ENCODE assay signal across 17 mouse cellular contexts in genomic region chr6:127495251-127495650, GRCm38 (mm10). TPM values are rescaled to one million over a fixed set of nuclear protein-coding genes. Genes with fewer than 3 reads are reported as not detected.
DNase-seq lines count a peak whose midpoint lies in the region; ATAC-seq lines count a peak whose summit lies in the region.
"Had no signal": no experiment of that assay in that cellular context is flagged by ENCODE, and none has a peak within 500 bp of the region (broad histone marks: within the 10 kb centered on the region; RNA-seq: fewer than 3 reads in every experiment).

No protein-coding gene starts in this region.

- H3K27ac ChIP-seq in forebrain, embryonic 13.5 days, result peak overlapping the region; percentile 42; the same call in 1 of the 2 replicates
- H3K27ac ChIP-seq in forebrain, embryonic 16.5 days (ENCODE audit: low read length), result no peak overlapping the region
- H3K27ac ChIP-seq in hindbrain, embryonic 16.5 days (ENCODE audit: low read depth, low read length), result no peak overlapping the region
- no peak overlapping the region for H3K27ac ChIP-seq in hindbrain, embryonic 14.5 days
- peak overlapping the region; percentile 29; the same call in 1 of the 2 replicates for H3K27ac ChIP-seq in embryonic facial prominence, embryonic 13.5 days
- H3K27ac ChIP-seq: hindbrain, embryonic 12.5 days had no signal

- H3K9me3 ChIP-seq in forebrain, embryonic 13.5 days (replicated peaks), result no peaks in the 10 kb centered on the region
- H3K9me3 ChIP-seq in forebrain, embryonic 16.5 days (ENCODE audit: control insufficient read depth, low read length), result no peaks in the 10 kb centered on the region
- H3K9me3 ChIP-seq in hindbrain, embryonic 16.5 days (ENCODE audit: control insufficient read depth, low read length), result no peaks in the 10 kb centered on the region
- no peaks in the 10 kb centered on the region for H3K9me3 ChIP-seq in hindbrain, embryonic 14.5 days (ENCODE audit: control insufficient read depth, low read length)
- H3K9me3 ChIP-seq in embryonic facial prominence, embryonic 13.5 days, result no peaks in the 10 kb centered on the region
- H3K9me3 ChIP-seq: heart, embryonic 12.5 days; hindbrain, embryonic 12.5 days had no signal

- no peak overlapping the region for H3K4me3 ChIP-seq in forebrain, embryonic 13.5 days
- no peak overlapping the region for H3K4me3 ChIP-seq in forebrain, embryonic 16.5 days (replicated peaks; ENCODE audit: low read length)
- no peak overlapping the region for H3K4me3 ChIP-seq in hindbrain, embryonic 16.5 days (ENCODE audit: low read length)
- no peak overlapping the region for H3K4me3 ChIP-seq in hindbrain, embryonic 14.5 days (replicated peaks; ENCODE audit: low read length)
- no peak overlapping the region for H3K4me3 ChIP-seq in embryonic facial prominence, embryonic 13.5 days
- H3K4me3 ChIP-seq: heart, embryonic 12.5 days; hindbrain, embryonic 12.5 days had no signal

- peaks cover 33% of the 10 kb centered on the region for H3K36me3 ChIP-seq in forebrain, embryonic 13.5 days (ENCODE audit: poor library complexity, severe bottlenecking)
- peaks cover 10% of the 10 kb centered on the region; the same call in 1 of the 2 replicates for H3K36me3 ChIP-seq in forebrain, embryonic 16.5 days (ENCODE audit: control insufficient read depth, insufficient read depth)
- peaks cover 14% of the 10 kb centered on the region for H3K36me3 ChIP-seq in hindbrain, embryonic 16.5 days (ENCODE audit: control insufficient read depth, insufficient read depth, low read length)
- peaks cover 27% of the 10 kb centered on the region for H3K36me3 ChIP-seq in hindbrain, embryonic 14.5 days (replicated peaks; ENCODE audit: control insufficient read depth, insufficient read depth)
- H3K36me3 ChIP-seq in embryonic facial prominence, embryonic 13.5 days, result peaks cover 16% of the 10 kb centered on the region; the same call in 1 of the 2 replicates

- 80% methylated on average over 2 of the region's 2 CpGs for WGBS in forebrain, embryonic 13.5 days
- WGBS in forebrain, embryonic 16.5 days, result 82% methylated on average over 2 of the region's 2 CpGs
- WGBS in hindbrain, embryonic 16.5 days, result 87% methylated on average over 2 of the region's 2 CpGs
- 84% methylated on average over 2 of the region's 2 CpGs for WGBS in hindbrain, embryonic 14.5 days
- WGBS in embryonic facial prominence, embryonic 13.5 days, result 81% methylated on average over 2 of the region's 2 CpGs

- H3K4me2 ChIP-seq in forebrain, embryonic 13.5 days, result no peak overlapping the region
- H3K4me2 ChIP-seq in forebrain, embryonic 16.5 days (ENCODE audit: low read length), result no peak overlapping the region
- no peak overlapping the region for H3K4me2 ChIP-seq in hindbrain, embryonic 16.5 days (ENCODE audit: low read length)
- H3K4me2 ChIP-seq in hindbrain, embryonic 14.5 days (replicated peaks), result no peak overlapping the region
- H3K4me2 ChIP-seq in embryonic facial prominence, embryonic 13.5 days, result no peak overlapping the region
- H3K4me2 ChIP-seq: heart, embryonic 12.5 days; hindbrain, embryonic 12.5 days had no signal

- H3K27me3 ChIP-seq in forebrain, embryonic 13.5 days, result no peaks in the 10 kb centered on the region
- H3K27me3 ChIP-seq in forebrain, embryonic 16.5 days (replicated peaks; ENCODE audit: control insufficient read depth, insufficient read depth, low read length), result no peaks in the 10 kb centered on the region
- no peaks in the 10 kb centered on the region for H3K27me3 ChIP-seq in hindbrain, embryonic 16.5 days (replicated peaks; ENCODE audit: control insufficient read depth, insufficient read depth, low read length)
- no peaks in the 10 kb centered on the region for H3K27me3 ChIP-seq in hindbrain, embryonic 14.5 days (ENCODE audit: control insufficient read depth, insufficient read depth, low read length)
- H3K27me3 ChIP-seq in embryonic facial prominence, embryonic 13.5 days, result no peaks in the 10 kb centered on the region
- H3K27me3 ChIP-seq: CH12.LX; heart, embryonic 12.5 days; hindbrain, embryonic 12.5 days; Patski had no signal

- peaks cover 31% of the 10 kb centered on the region for H3K4me1 ChIP-seq in forebrain, embryonic 13.5 days
- peaks cover 3% of the 10 kb centered on the region; the same call in 1 of the 2 replicates for H3K4me1 ChIP-seq in forebrain, embryonic 16.5 days (replicated peaks; ENCODE audit: control insufficient read depth, insufficient read depth, low read length)
- peaks cover 6% of the 10 kb centered on the region for H3K4me1 ChIP-seq in hindbrain, embryonic 16.5 days (ENCODE audit: control insufficient read depth, insufficient read depth, low read depth, low read length)
- 0 out of 2 replicates have a peak, but pooled peaks cover 10% of the 10 kb centered on the region for H3K4me1 ChIP-seq in hindbrain, embryonic 14.5 days (replicated peaks; ENCODE audit: control insufficient read depth, insufficient read depth, low read length)
- H3K4me1 ChIP-seq in embryonic facial prominence, embryonic 13.5 days, result peaks cover 36% of the 10 kb centered on the region

- DNase-seq in hindbrain, embryonic 14.5 days (ENCODE audit: low spot score), result no peak
- no peak for DNase-seq in kidney, postnatal 10 days
- DNase-seq: adrenal gland, postnatal 14 days; cerebellum, adult 11-12 months; cerebellum, adult 9-10 months; cerebellum, postnatal 25 days; gastrocnemius, postnatal 36 days; heart, adult 18-20 months had no signal

- 0 out of 2 replicates have a peak overlapping the region, but pooled peaks have one; percentile 3 for H3K9ac ChIP-seq in forebrain, embryonic 13.5 days
- no peak overlapping the region for H3K9ac ChIP-seq in forebrain, embryonic 16.5 days (replicated peaks; ENCODE audit: low read depth, low read length)
- no peak overlapping the region for H3K9ac ChIP-seq in hindbrain, embryonic 16.5 days (ENCODE audit: low read depth, low read length)
- H3K9ac ChIP-seq in hindbrain, embryonic 14.5 days, result no peak overlapping the region
- 0 out of 2 replicates have a peak overlapping the region, but pooled peaks have one; percentile 37 for H3K9ac ChIP-seq in embryonic facial prominence, embryonic 13.5 days
- H3K9ac ChIP-seq: heart, embryonic 12.5 days; hindbrain, embryonic 12.5 days had no signal

- no peak for ATAC-seq in forebrain, embryonic 13.5 days
- ATAC-seq in forebrain, embryonic 16.5 days, result no peak
- 0 out of 2 replicates have a peak, but pooled peaks have one; percentile 19 for ATAC-seq in hindbrain, embryonic 16.5 days
- ATAC-seq in hindbrain, embryonic 14.5 days (ENCODE audit: low FRiP score), result no peak
- no peak for ATAC-seq in embryonic facial prominence, embryonic 13.5 days (ENCODE audit: insufficient number of reproducible peaks, insufficient read depth, low FRiP score, low TSS enrichment, low read depth)
- ATAC-seq: activated CD4-positive, CD25-positive, alpha-beta regulatory T cell, adult 4 months; Patski had no signal

RNA-seq across cellular contexts. Expression of gene Parp11, which starts 48.6 kb away (rescaled TPM):
- 74.4 and 77.3 TPM in 2 replicates for polyA plus RNA-seq in forebrain, embryonic 13.5 days (2015; fragmentation: Nextera tagmentation; extraction: Ambion mirVana)
- polyA plus RNA-seq in forebrain, embryonic 16.5 days (2015; fragmentation: Nextera tagmentation; extraction: Ambion mirVana), result 83.5 and 89.7 TPM in 2 replicates
- polyA plus RNA-seq in hindbrain, embryonic 16.5 days (2015; fragmentation: Nextera tagmentation; extraction: Ambion mirVana), result 69.2 and 80.6 TPM in 2 replicates
- polyA plus RNA-seq in hindbrain, embryonic 14.5 days (2014; fragmentation: Nextera tagmentation; extraction: Ambion mirVana), result 85.8 and 95.7 TPM in 2 replicates
- polyA plus RNA-seq in embryonic facial prominence, embryonic 13.5 days (2015; fragmentation: Nextera tagmentation; extraction: Ambion mirVana), result 32.3 and 35.2 TPM in 2 replicates

Comparison
In these comparisons a context has a peak if more than half of its experiments do, and no peak if none do; other contexts are left out.
1. H3K27ac ChIP-seq: peak in forebrain, embryonic 13.5 days (single experiment) and embryonic facial prominence, embryonic 13.5 days (single experiment); none in forebrain, embryonic 16.5 days (single experiment), hindbrain, embryonic 16.5 days (single experiment) and hindbrain, embryonic 14.5 days (single experiment).
2. H3K9ac ChIP-seq: peak in forebrain, embryonic 13.5 days (single experiment) and embryonic facial prominence, embryonic 13.5 days (single experiment); none in forebrain, embryonic 16.5 days (single experiment), hindbrain, embryonic 16.5 days (single experiment) and hindbrain, embryonic 14.5 days (single experiment).